Mouse (Mus musculus) stomach, postnatal 0 days (tissue): Measurements from ENCODE around the gene Nod1.

Experiments
- CTCF ChIP-seq: IDR thresholded peaks from 2 replicates; pipeline ENCODE4 v1.5.1; 2016; ENCODE audit warnings: antibody characterized with exemption, low read depth, mild to moderate bottlenecking, moderate library complexity
- EP300 ChIP-seq: optimal IDR thresholded peaks from 2 replicates; pipeline ENCODE3; 2016; ENCODE audit warnings: antibody characterized with exemption

DNA sequence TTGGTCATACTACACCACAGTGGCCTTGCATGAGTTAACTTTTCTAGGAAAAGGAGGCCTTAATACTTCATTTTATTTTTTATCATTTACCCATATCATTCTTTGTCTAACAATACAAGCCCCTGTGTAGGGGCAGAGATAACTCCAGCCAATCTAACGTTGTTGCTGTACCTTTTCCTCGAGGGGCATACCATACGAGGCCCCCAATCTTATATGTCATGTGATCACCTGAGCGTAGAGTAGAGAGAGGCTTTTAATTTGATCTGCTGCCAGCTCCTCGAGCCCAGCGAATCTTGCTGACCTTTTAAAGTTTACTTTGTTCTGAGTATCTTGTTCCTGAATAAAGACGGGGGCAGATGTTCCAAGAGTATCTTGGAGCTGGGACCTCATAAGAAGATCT, 40.1 kb upstream of the Nod1 start:
- TF ChIP-seq CTCF = no peak
- TF ChIP-seq EP300 = no peak
